Mouse (Mus musculus) T-helper 2 cell (primary cell): ENCODE measurements around the gene Pfpl.

Source experiments
- in situ Hi-C: fragments of 300-600 bp; cut with MboI, MseI; formaldehyde crosslinking; loops from one replicate; pipeline ENCODE4 v1.15.1; 2025; ENCODE audit warnings: high pct_unique_total_duplicates

Pfpl gene

GRCm38 (mm10) chr19:12464127-12464526 lies 36.4 kb downstream of the Pfpl start:
- in situ Hi-C loops: no loop called here

GRCm38 (mm10) chr19:12464674-12465073 lies 37.0 kb downstream of the Pfpl start:
- in situ Hi-C loops: loop anchor here (5.0 kb wide), 1 partner anchor 38 kb away; the partner anchor contains the start of gene Dtx4

GRCm38 (mm10) chr19:12465530-12466144 lies 37.9 kb downstream of the Pfpl start:
- in situ Hi-C loops: loop anchor here (5.0 kb wide), 1 partner anchor 37 kb away; the partner anchor contains the start of gene Dtx4

- in situ Hi-C loops: loop anchor here (5.0 kb wide), 1 partner anchor 36 kb away; the partner anchor contains the start of gene Dtx4
Observed at GRCm38 (mm10) chr19:12466204-12466603, 38.5 kb downstream of the Pfpl start.

GRCm38 (mm10) chr19:12467436-12467835 lies 39.7 kb downstream of the Pfpl start:
- in situ Hi-C loops: loop anchor here (5.0 kb wide), 1 partner anchor 35 kb away; the partner anchor contains the start of gene Dtx4

GRCm38 (mm10) chr19:12471866-12472265 lies 44.2 kb downstream of the Pfpl start:
- in situ Hi-C loops: no loop called here

GRCm38 (mm10) chr19:12472381-12472976 lies 44.8 kb downstream of the Pfpl start:
- in situ Hi-C loops: no loop called here

- in situ Hi-C loops: no loop called here
Observed at GRCm38 (mm10) chr19:12473201-12473641, 45.5 kb downstream of the Pfpl start.

GRCm38 (mm10) chr19:12473951-12474350 lies 46.2 kb downstream of the Pfpl start:
- in situ Hi-C loops: no loop called here

- in situ Hi-C loops: no loop called here
Observed at GRCm38 (mm10) chr19:12475380-12476250, 47.9 kb downstream of the Pfpl start.

- in situ Hi-C loops: no loop called here
Observed at GRCm38 (mm10) chr19:12476721-12477270, 49.1 kb downstream of the Pfpl start.

GRCm38 (mm10) chr19:12478369-12478768 lies 50.7 kb downstream of the Pfpl start:
- in situ Hi-C loops: no loop called here
